Mouse (Mus musculus) heart, embryonic 10.5 days (tissue): ENCODE results near the gene Dvl1. TPM values are rescaled to one million over a fixed set of nuclear protein-coding genes. Genes with fewer than 3 reads are reported as not detected.

Experiments
- DNase-seq: peaks from one replicate; pipeline ENCODE4 v3.0.0-alpha.2; 2017; ENCODE audit warnings: low spot score
- H3K27ac ChIP-seq: fragments of 300-500 bp; sonication (generic); 2 replicates; pipeline ENCODE4 v1.5.1; 2016; ENCODE audit warnings: mild to moderate bottlenecking
- H3K27me3 ChIP-seq: fragments of 300-500 bp; sonication (generic); 2 replicates; pipeline ENCODE4 v1.6.1; 2016; ENCODE audit warnings: mild to moderate bottlenecking; ENCODE audit not compliant: poor library complexity, insufficient read depth, severe bottlenecking
- H3K36me3 ChIP-seq: fragments of 300-500 bp; sonication (generic); 2 replicates; pipeline ENCODE4 v1.6.1; 2016; ENCODE audit warnings: mild to moderate bottlenecking, moderate library complexity
- H3K4me1 ChIP-seq: fragments of 300-500 bp; sonication (generic); 2 replicates; pipeline ENCODE4 v1.6.1; 2016; ENCODE audit warnings: mild to moderate bottlenecking
- H3K4me3 ChIP-seq: fragments of 300-500 bp; sonication (generic); 2 replicates; pipeline ENCODE4 v1.5.1; 2016; ENCODE audit warnings: mild to moderate bottlenecking, moderate library complexity
- H3K9me3 ChIP-seq: fragments of 300-500 bp; sonication (generic); 2 replicates; pipeline ENCODE4 v1.6.1; 2016; ENCODE audit warnings: mild to moderate bottlenecking, moderate library complexity
- WGBS: fragments of 180-500 bp; shearing (Covaris S2); methylation state at CpG from one replicate; pipeline ENCODE4 v1.1.7; 2016; 5-methylcytosine and 5-hydroxymethylcytosine counted together
- polyA plus RNA-seq: library from polyadenylated mRNA; unstranded; fragments of >200 nt; fragmentation: Nextera tagmentation; extraction: Ambion mirVana; gene quantifications from 2 replicates; pipeline ENCODE4 v1.2.1, GENCODE M21; 2016

The Dvl1 gene
- polyA plus RNA-seq, 1 experiment from 2014 or later: 3.6 TPM

DNA sequence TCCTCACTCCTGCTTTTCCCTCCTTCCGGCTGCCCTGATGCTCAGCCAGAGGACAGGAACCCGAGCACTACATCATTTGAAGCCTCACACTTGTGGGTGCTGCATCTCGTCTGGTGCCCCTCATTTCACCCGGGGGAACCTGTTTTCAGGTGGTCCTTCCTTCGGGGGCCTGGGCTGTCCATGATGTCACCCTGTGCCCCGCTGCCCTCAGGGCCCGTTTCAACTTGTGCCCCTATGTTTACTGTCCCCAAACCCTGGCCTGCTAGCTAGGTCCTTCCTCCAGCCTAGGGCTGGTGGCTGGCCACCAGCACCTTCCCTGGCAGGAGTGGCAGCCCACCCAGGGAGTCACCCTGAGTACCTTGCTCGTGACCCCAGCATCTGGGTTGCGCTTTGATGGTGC is 58.9 kb downstream of the Dvl1 start:
- H3K4me1 ChIP-seq: no peaks in the 10 kb centered on the region
- H3K36me3 ChIP-seq: peaks cover 53% of the 10 kb centered on the region
- 86% methylated on average over 9 of the region's 9 CpGs for WGBS
- no peak for DNase-seq
- no peak overlapping the region for H3K27ac ChIP-seq
- no peaks in the 10 kb centered on the region for H3K9me3 ChIP-seq
- no peaks in the 10 kb centered on the region for H3K27me3 ChIP-seq
- no peak overlapping the region for H3K4me3 ChIP-seq

- WGBS: 78% methylated on average over 11 of the region's 11 CpGs
- peaks cover 44% of the 10 kb centered on the region for H3K36me3 ChIP-seq
- no peaks in the 10 kb centered on the region for H3K4me1 ChIP-seq
- no peak overlapping the region for H3K27ac ChIP-seq
- H3K4me3 ChIP-seq: no peak overlapping the region
- no peaks in the 10 kb centered on the region for H3K9me3 ChIP-seq
- DNase-seq: no peak
- no peaks in the 10 kb centered on the region for H3K27me3 ChIP-seq
These were observed 59.8 kb downstream of the Dvl1 start for GRCm38 (mm10) chr4:155907003-155907402.

DNA sequence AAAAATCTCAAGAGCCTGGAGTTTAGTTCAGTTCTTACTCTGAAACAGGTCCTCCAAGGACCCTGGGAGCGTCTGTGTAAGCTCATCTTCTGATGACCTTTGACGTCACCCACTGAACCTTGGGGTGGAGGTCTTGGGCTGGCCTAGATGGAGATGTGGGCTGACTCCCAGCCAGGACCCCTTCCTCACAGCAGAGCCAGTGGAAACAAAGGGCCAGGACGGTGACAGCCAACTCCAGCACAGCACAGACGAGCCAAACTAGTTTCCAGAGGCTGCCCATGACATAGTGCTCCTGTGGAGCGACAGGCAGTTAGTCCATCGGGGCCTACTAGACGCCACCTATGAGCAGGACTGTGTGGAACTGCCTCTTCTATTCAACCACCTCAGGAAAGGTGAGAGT is 61.1 kb downstream of the Dvl1 start:
- Histone ChIP-seq H3K27ac (no peak overlapping the region), H3K4me1 (no peaks in the 10 kb centered on the region), H3K4me3 (no peak overlapping the region), H3K36me3 (peaks cover 31% of the 10 kb centered on the region), H3K9me3 (no peaks in the 10 kb centered on the region), H3K27me3 (no peaks in the 10 kb centered on the region)
- WGBS: 67% methylated on average over 7 of the region's 7 CpGs
- DNase-seq: no peak

DNA sequence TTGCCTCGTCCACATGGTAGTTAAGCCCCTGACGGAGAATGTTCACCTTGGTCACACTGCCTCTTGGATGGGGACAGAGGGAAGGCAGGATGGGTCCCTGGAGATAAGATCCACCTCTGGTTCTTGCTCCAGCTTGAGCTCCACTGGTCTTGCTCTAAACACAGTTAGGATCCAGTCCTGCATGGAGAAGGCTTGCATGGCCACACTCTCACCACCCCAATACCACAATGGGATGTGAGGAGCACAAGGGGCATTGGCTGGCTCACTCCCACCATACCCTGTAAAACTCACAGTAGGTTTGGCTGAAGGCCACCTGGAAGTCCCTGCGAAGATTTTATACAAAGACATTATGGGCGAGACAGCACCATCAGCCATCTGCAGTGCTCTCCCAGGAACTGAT is 61.5 kb downstream of the Dvl1 start:
- Histone ChIP-seq H3K4me3 (no peak overlapping the region), H3K36me3 (peaks cover 26% of the 10 kb centered on the region), H3K9me3 (no peaks in the 10 kb centered on the region), H3K4me1 (no peaks in the 10 kb centered on the region), H3K27ac (no peak overlapping the region), H3K27me3 (no peaks in the 10 kb centered on the region)
- WGBS: 91% methylated on average over 4 of the region's 4 CpGs
- no peak for DNase-seq

Other genes starting within 250 kb of the Dvl1 start
- gene Slc35e2, start 246.0 kb upstream of the Dvl1 start, polyA plus RNA-seq: 8.4 and 9.5 TPM in 2 replicates
- gene Cdk11b, start 222.5 kb upstream of the Dvl1 start, polyA plus RNA-seq: 48.6 and 60.2 TPM in 2 replicates
- not detected in 2 replicates for gene Gm10563, start 202.0 kb upstream of the Dvl1 start, polyA plus RNA-seq
- gene Mmp23, start 194.0 kb upstream of the Dvl1 start, polyA plus RNA-seq: 34.6 and 39.8 TPM in 2 replicates
- gene Mib2, start 178.2 kb upstream of the Dvl1 start, polyA plus RNA-seq: 15.4 and 16.8 TPM in 2 replicates
- gene Fndc10, start 153.1 kb upstream of the Dvl1 start, polyA plus RNA-seq: 0.78 and 1.7 TPM in 2 replicates
- 146 and 152 TPM in 2 replicates for gene Ssu72, start 142.6 kb upstream of the Dvl1 start, polyA plus RNA-seq
- 0.38 and 0.54 TPM in 2 replicates for gene Tmem240, start 112.6 kb upstream of the Dvl1 start, polyA plus RNA-seq
- gene Atad3a, start 86.3 kb upstream of the Dvl1 start, polyA plus RNA-seq: 133 and 147 TPM in 2 replicates
- gene Vwa1, start 72.7 kb upstream of the Dvl1 start, polyA plus RNA-seq: 2.1 and 3.1 TPM in 2 replicates
- gene Tmem88b, start 61.5 kb upstream of the Dvl1 start, polyA plus RNA-seq: 2.1 and 4.7 TPM in 2 replicates
- gene Ankrd65, start 57.0 kb upstream of the Dvl1 start, polyA plus RNA-seq: not detected in 2 replicates
- gene Mrpl20, start 44.5 kb upstream of the Dvl1 start, polyA plus RNA-seq: 176 and 226 TPM in 2 replicates
- 131 and 150 TPM in 2 replicates for gene Ccnl2, start 34.9 kb upstream of the Dvl1 start, polyA plus RNA-seq
- gene Aurkaip1, start 16.1 kb upstream of the Dvl1 start, polyA plus RNA-seq: 157 and 170 TPM in 2 replicates
- 39.0 and 50.5 TPM in 2 replicates for gene Mxra8, start 7.7 kb upstream of the Dvl1 start, polyA plus RNA-seq
- gene Tas1r3, start 16.0 kb downstream of the Dvl1 start, polyA plus RNA-seq: 0.13 and 0.14 TPM in 2 replicates
- 14.0 and 16.2 TPM in 2 replicates for gene Cptp, start 22.0 kb downstream of the Dvl1 start, polyA plus RNA-seq
- gene Ints11, start 22.1 kb downstream of the Dvl1 start, polyA plus RNA-seq: 52.1 and 73.9 TPM in 2 replicates
- 43.8 and 43.9 TPM in 2 replicates for gene Pusl1, start 44.4 kb downstream of the Dvl1 start, polyA plus RNA-seq
- 12.3 and 13.3 TPM in 2 replicates for gene Acap3, start 44.4 kb downstream of the Dvl1 start, polyA plus RNA-seq
- 97.2 and 135 TPM in 2 replicates for gene Ube2j2, start 96.4 kb downstream of the Dvl1 start, polyA plus RNA-seq
- 26.2 and 27.0 TPM in 2 replicates for gene C1qtnf12, start 114.9 kb downstream of the Dvl1 start, polyA plus RNA-seq
- 10.7 and 12.9 TPM in 2 replicates for gene B3galt6, start 145.2 kb downstream of the Dvl1 start, polyA plus RNA-seq
- 139 and 148 TPM in 2 replicates for gene Sdf4, start 145.5 kb downstream of the Dvl1 start, polyA plus RNA-seq
- gene Tnfrsf4, start 166.4 kb downstream of the Dvl1 start, polyA plus RNA-seq: 0.28 and 1.0 TPM in 2 replicates
- 1.4 and 1.7 TPM in 2 replicates for gene Tnfrsf18, start 178.8 kb downstream of the Dvl1 start, polyA plus RNA-seq
- 0.19 and 0.38 TPM in 2 replicates for gene Ttll10, start 212.0 kb downstream of the Dvl1 start, polyA plus RNA-seq